Mouse (Mus musculus): Measurements from ENCODE around the gene Hdac9. TPM values are rescaled to one million over a fixed set of nuclear protein-coding genes. Genes with fewer than 3 reads are reported as not detected.

Hdac9 gene
- 1 to 10 TPM; 2.1 to 4.3 TPM for polyA plus RNA-seq (2017; shearing (Covaris generic))

DNA sequence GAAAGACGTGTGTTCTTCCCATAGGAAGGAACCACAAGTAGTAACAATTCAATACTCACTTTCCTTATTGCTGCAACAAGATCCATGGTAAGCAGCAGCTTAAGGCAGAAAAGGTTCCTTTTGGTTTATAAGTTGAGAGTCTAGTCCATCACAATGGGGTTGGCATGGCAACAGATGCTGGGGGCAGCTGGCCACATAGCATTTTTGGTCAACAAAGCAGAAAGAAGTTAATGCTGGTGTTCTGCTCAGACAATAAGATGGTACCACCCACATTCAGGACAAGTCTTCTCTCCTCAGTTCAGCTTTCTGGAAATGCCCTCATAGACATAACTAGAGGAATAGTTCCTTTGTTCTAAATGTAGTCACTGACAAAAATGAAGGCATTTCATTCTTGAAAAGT lies at the start of gene Hdac9:
Gene Hdac9, minus strand, starts transcription at position 101 of the 400 bp plus-strand sequence.

Other genes with a start within 250 kb of the Hdac9 start
- gene Prps1l1, start 67.7 kb upstream of the Hdac9 start, polyA plus RNA-seq (2017; shearing (Covaris generic)), result 1 to 10 TPM in 1 of 2 experiments, not detected in 1; 1.0 TPM
- gene Snx13, start 130.1 kb upstream of the Hdac9 start, polyA plus RNA-seq (2017; shearing (Covaris generic)), result 10 to 100 TPM; 28.5 to 41.1 TPM